Mouse (Mus musculus) WW6 (cell line): Measurements from ENCODE around the gene Tbc1d10b.

Experiments used
- DNase-seq: peaks from one replicate; pipeline ENCODE4 v3.0.0-alpha.2; 2013; ENCODE audit warnings: low read depth, low spot score

Tbc1d10b gene

DNA sequence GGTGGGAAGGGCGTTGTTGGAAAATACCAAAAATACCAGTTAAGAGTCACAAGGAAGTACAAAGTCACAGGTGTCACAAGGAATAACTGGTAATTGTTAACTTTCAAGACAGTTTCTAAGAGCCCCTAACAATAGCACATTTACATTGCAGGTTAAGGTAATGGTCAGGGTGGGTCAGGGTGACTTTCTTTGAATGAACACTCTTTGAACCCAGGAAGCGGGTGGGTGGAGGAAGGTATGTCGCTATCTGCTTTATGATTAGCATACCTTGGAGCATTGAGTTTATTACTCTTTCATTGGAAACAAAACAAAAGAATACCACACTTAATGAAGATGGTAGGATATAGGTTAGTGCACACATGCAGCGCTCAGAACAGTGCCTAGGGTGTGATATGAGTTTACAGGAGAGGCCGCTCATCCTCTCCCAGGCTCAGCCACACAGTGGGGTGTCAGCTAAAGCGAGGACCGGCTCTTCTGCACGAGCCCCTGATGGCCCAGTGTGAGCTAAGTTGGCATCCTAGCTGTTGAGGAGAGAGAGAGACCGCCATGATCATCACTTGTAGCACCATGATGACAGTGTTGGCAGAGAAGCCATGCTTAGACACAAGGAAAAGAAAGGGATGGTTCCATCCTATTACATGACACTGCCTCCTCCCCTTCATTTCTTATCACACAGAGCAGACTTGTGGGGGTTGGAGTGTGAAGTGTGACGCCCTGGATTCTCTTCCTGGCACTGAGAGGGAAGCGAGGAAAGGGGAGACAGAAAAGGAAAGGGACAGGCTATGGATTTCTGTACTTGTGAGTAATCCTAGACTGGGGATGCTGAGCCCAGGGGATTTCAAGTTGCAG, 17.1 kb upstream of the Tbc1d10b start:
- DNase-seq: no peak

DNA sequence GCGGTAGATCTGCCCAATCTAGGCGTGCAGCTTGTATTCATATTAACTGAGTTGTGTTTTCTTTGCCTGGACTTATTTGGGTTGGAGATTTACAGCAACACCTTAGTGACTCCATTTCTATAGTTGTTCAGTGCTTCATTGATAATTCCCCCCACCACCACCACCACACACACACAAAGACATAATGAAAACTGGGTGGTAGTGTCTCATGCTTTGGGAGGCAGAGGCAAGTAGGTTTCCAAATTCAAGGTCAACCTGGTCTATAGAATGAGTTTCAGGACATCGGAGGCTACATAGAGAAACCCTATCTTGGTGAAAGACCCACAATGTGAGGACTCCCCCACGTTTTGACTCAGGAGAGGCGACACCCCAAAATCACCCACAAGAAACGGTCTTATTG, 16.3 kb upstream of the Tbc1d10b start:
- no peak for DNase-seq

DNA sequence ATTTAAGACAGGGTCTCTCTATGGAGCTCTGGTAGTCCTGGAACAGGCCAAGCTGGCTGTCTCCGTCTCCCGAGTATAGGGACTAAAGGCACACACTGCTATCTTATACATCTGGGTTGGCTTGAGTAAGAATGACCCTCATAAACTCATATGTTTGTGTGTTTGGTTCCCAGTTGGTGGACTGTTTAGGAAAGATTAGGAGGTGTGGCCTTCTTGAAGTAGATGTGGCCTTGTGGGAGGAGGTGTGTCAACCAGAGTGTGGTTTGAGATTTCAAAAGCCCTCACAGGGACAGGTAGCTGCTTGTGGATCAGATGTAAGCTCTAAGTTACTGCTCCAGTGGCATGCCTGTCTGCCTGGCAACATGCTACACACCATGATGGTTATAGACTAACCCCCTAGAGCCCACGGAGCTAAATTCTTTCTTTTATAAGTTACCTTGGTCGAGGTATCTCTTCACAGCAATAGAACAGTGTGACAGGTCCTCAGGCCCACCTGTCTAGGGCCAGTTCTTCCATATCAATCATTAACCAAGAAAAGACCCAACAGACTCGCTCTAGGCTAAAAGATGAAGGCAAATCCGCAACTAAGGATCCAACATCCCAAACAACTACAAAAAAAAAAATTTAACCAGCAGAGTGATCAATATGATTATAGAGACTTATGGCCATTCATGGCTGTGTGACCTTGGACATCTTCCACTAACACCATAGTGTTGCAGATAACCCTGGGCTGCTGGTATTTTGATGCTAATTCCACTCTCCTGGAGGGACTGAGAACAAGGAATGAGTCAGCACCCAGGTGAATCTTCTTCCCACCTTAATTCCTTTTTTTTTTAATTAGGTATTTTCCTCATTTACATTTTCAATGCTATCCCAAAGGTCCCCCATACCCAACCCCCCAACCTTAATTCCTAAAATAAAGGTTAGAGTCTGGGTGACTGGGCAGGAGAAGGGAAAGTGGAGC, 15.5 kb upstream of the Tbc1d10b start:
- DNase-seq: no peak

DNA sequence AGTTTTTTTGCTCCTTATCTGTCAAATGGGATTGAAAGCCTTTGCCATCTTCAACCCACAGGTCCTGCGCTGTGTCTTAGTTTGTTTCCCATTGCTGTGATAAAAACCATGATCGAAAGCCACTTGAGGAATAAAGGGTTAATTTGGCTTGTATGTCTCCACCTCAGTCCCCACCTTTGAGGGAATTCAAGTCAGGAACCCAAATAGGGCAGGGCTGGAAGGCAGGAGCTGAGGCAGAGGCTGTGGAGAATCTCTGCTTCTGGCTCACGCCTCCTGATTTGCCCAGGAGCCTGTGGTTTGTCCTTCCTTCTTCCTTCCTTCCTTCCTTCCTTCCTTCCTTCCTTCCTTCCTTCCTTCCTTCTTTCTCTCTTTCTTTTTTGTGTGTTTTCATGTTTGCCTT, 14.8 kb upstream of the Tbc1d10b start:
- no peak for DNase-seq

- no peak for DNase-seq
Observed at GRCm38 (mm10) chr7:127220440-127220839, 12.2 kb upstream of the Tbc1d10b start.

- no peak for DNase-seq
Observed at GRCm38 (mm10) chr7:127218670-127219069, 10.4 kb upstream of the Tbc1d10b start.

DNA sequence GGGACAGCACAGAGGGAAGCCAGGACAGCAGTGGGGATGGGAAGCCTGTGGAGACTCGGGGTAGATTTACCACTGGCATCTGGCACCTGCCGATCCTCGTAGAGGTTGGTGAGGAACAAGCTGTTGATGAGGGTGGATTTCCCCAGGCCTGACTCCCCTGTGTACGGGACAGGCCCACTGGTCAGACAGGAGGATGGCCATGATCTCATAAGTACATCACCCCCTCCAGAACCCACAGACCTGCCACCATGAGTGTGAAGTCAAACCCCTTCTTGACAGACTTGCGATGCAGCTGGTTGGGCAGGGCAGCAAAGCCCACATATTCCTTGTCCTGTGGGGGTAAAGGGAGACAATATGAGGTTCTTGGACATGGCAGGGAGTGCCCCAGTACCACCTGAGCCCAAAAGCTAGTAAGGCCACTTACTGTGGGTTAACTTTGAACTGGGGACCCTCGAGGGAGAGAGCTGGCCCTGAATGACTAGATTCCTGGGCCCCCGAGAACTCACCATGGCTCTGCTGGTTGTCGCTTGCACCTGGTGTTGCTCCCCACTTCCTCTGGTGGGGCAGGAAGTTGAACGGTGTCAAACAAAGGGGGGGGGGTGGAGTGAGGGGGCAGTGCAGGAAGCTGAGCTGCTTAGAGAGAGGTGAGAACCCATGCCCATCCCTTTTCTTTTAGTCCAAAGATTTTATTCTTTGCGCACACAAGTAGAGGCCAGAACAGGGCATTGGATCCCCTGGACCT, 9.8 kb upstream of the Tbc1d10b start:
- DNase-seq: no peak

GRCm38 (mm10) chr7:127217475-127217874, 9.2 kb upstream of the Tbc1d10b start:
- no peak for DNase-seq

DNA sequence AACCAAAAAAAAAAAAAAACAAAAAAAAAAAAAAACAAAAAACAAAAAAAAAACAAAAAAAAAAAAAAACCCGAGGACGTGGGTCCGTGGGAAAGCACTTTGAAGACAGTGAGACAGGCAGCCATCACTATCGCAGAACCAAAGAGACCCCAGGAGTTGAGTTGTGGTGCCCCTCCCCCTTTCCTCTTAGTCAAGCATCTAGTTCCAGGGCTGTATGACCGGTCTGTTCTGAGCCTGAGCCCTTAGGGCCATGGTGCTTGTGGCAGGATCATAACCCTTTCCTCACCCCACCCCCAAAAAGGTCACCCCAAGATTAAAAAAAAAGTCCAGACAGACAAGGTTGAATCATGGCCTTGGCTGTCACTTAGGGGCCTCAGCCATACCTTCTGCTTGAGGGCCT, 8.0 kb upstream of the Tbc1d10b start:
- DNase-seq: no peak

- DNase-seq: peak; percentile 74
Observed at GRCm38 (mm10) chr7:127214981-127215871, 7.0 kb upstream of the Tbc1d10b start.

DNA sequence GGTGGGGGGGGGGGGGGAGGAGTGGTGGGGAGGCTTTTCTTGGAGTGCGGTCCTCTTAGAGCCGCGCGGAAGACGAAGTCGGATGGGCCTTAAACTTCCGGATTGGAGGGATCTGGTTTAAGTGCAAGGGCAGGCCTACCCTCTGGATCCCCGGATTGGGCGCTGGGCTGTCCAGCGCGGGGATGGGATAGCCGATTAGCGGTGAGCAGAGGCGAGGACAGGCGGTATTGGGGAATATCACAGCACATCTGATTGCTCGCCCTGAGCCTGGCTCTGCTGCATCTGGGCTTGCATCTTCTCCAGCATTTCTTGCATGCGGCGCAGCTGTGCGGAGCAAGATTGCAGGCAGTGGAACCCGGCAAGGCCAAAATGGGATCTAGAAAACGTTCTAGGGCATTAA, 6.3 kb upstream of the Tbc1d10b start:
- no peak for DNase-seq

DNA sequence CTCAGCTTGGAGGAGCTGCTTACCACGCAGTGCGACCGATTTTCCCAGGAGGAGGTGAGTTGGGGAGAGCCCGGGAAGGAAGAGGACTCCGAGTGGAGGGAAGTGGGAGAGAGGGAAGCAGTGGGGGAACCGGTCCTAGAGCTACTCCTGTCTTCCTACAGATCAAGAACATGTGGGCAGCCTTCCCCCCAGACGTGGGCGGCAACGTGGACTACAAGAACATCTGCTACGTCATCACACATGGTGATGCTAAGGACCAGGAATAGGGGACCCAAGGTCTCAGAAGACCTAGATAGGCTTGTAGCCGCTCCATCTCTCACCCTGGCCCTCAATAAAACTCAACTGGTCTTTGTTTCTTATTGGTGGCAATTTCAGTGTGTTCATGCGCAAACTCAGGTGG, 5.7 kb upstream of the Tbc1d10b start:
- no peak for DNase-seq

GRCm38 (mm10) chr7:127213485-127213884, 5.2 kb upstream of the Tbc1d10b start:
- no peak for DNase-seq

GRCm38 (mm10) chr7:127212432-127213250, 4.4 kb upstream of the Tbc1d10b start:
- DNase-seq: no peak

DNA sequence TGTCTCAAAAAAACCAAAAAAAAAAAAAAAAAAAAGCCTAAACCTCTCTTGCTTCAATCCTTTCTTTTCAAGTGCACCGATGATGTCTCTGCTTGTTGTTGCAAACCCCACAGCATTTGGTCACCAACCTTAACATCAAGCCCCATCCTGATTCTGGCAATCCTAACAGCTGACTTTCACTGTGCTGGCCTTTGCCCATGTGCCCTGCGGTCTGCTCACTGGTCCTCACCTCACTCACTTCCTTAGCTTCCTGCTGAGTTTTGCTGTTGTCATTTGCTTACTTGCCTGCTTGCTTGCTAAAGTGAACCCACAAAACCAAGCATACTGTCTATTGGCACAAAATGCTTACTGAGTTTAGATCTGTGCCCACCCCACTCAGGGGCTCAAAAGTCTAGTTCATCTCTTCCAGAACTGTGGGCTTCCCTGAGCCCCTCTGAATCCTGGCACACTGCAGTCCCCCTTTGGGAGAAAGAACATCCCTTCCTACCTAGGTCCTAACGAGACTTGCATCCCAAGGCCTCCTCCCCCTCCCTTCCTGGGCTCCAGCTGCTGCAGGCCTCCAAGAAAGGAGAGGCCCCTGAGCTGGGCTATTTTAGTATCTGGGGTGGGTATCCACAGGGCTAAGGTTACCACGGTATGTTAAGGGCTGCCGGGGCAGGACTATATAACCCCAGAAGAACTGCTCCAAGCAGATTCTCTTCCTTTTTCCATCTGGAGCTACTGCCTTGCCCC, 2.9 kb upstream of the Tbc1d10b start:
- DNase-seq: no peak

DNA sequence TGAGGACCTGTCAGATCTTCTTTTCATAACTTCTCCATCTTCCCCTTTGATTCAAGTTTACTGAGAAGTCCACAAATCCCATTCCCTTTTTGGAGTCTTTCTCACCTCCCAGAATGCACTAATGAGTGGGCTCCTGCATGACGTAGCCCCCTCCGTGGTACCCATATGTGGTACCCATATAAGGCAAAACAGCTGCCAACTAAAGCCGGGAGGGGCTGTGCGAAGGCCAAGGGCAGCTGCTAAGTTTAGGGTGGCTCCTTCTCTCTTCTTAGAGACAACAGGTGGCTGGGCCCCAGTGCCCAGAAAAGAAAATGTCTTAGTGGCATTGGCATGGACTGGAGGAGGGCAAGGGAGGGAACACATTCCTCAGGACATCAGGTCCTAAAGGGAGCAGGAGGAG, 2.0 kb upstream of the Tbc1d10b start:
- DNase-seq: no peak

GRCm38 (mm10) chr7:127209851-127210250, 1.6 kb upstream of the Tbc1d10b start:
- no peak for DNase-seq

DNA sequence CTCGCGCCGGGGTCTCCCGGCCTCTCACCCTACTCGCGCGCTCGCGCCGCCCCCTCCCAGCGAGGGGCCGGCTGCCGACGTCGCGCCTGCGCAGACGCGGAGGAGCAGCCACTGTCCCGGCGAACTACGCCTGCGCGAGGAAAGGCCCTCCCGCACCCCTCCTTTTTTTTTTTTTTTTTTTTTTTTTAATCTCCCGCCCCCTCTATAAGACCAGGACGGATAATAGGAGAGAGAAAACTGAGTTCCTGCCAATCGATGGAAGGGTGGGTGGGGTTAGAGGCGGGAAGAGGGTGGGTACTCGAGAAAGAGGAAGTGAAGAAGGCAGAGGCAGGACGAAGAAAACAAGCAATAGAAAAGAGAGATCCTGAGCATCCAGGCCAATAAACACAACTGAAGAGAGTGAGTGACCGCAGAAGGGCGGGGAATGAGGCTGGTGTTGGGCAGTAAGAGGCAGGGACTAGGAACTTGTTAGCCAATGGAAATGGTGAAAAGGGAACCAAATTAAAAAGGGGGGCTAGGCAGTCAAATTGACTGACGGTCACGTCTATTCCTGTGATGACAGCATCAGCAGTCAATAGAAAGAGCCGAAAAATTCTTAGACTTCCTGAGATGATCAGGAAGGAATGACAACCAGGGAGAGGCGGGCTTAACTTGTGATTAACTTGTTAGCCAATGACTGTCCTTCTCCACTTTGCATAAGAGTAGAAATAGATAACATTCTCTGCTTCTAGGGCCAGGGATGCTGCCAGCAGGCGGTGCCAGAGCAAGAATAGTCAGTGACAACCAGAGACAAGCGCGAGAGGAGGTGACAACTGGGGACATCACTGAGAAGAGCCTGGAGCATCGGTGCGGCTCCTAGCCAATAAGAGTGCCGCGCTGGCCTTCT, 528 bp upstream of the Tbc1d10b start, which contains the start of gene Mylpf:
TSS of gene Mylpf (plus strand) at position 338 of the 886 bp plus-strand sequence.
- DNase-seq: peak; percentile 93
